Mouse (Mus musculus) liver, adult 2 months (tissue): ENCODE data around the gene Hsd17b11.
A peak's percentile ranks its signal among the peaks of the same experiment; 100 is the strongest.

ENCODE experiments used
- CTCF ChIP-seq: fragments of 200-500 bp; IDR thresholded peaks from 2 replicates; pipeline ENCODE4 v1.5.1; 2011; ENCODE audit warnings: low read depth, low read length, control low read depth
- POLR2A ChIP-seq: fragments of 200-500 bp; IDR thresholded peaks from 2 replicates; pipeline ENCODE4 v1.6.1; 2011; ENCODE audit warnings: low read length, control low read depth; ENCODE audit not compliant: insufficient read depth; ENCODE audit errors: extremely low read depth

- TF ChIP-seq POLR2A (no peak), CTCF (peak; percentile 49)
These were observed 31.2 kb upstream of the Hsd17b11 start for GRCm38 (mm10) chr5:104052956-104053355.
